Comparison of ENCODE assay signal across 8 mouse cellular contexts in genomic region chr19:24271746-24272426, GRCm38 (mm10). TPM values are rescaled to one million over a fixed set of nuclear protein-coding genes. Genes with fewer than 3 reads are reported as not detected.
DNase-seq lines count a peak whose midpoint lies in the region; ATAC-seq and TF ChIP-seq lines count a peak whose summit lies in the region.

No protein-coding gene starts in this region.

- peaks cover 3% of the 10 kb centered on the region; the same call in 1 of the 2 replicates for H3K36me3 ChIP-seq in forebrain, postnatal 0 days (ENCODE audit: insufficient read depth)
- peaks cover 7% of the 10 kb centered on the region for H3K36me3 ChIP-seq in thymus, adult 2 months (ENCODE audit: control insufficient read depth, insufficient read depth, low read length)

- no peak overlapping the region for H3K4me3 ChIP-seq in cerebellum, adult 2 months (replicated peaks; ENCODE audit: insufficient read depth, low read depth, low read length)
- H3K4me3 ChIP-seq in forebrain, postnatal 0 days (ENCODE audit: low read depth, low read length) = 0 out of 2 replicates have a peak overlapping the region, but pooled peaks have one; percentile 5
- H3K4me3 ChIP-seq in layer of hippocampus, adult 2 months = peak overlapping the region; percentile 40
- peak overlapping the region; percentile 30 for H3K4me3 ChIP-seq in lung, adult 2 months (replicated peaks; ENCODE audit: extremely low read depth, low read depth, low read length)
- no peak overlapping the region for H3K4me3 ChIP-seq in olfactory bulb, adult 2 months (ENCODE audit: insufficient read depth, low read depth, low read length)
- H3K4me3 ChIP-seq in thymus, adult 2 months (ENCODE audit: control insufficient read depth, insufficient read depth, low read length) = no peak overlapping the region

- peak; percentile 89 for TF ChIP-seq CTCF in cerebellum, adult 2 months (IDR thresholded peaks at IDR 0.05; ENCODE audit: borderline replicate concordance, insufficient read depth, low read depth, low read length)
- TF ChIP-seq CTCF in forebrain, postnatal 0 days (IDR thresholded peaks at IDR 0.05; ENCODE audit: low read depth) = peak; percentile 96
- TF ChIP-seq CTCF in layer of hippocampus, adult 2 months (conservative IDR thresholded peaks at IDR 0.05) = peak; percentile 93
- peak; percentile 95 for TF ChIP-seq CTCF in lung, adult 2 months (IDR thresholded peaks at IDR 0.05; ENCODE audit: insufficient read depth, low read length)
- peak; percentile 29; the same call in 1 of the 2 replicates for TF ChIP-seq CTCF in olfactory bulb, adult 2 months (IDR thresholded peaks at IDR 0.05; ENCODE audit: insufficient read depth, low read depth, low read length)
- TF ChIP-seq CTCF in thymus, adult 2 months (IDR thresholded peaks at IDR 0.05; ENCODE audit: borderline replicate concordance, control insufficient read depth, extremely low read depth, insufficient read depth, low read length, poor library complexity) = peak; percentile 59; the same call in 1 of the 2 replicates

- H3K27me3 ChIP-seq in cerebellum, adult 2 months (ENCODE audit: control insufficient read depth, insufficient read depth, low read length) = no peaks in the 10 kb centered on the region
- no peaks in the 10 kb centered on the region for H3K27me3 ChIP-seq in forebrain, postnatal 0 days (ENCODE audit: insufficient read depth, low read length)
- H3K27me3 ChIP-seq in thymus, adult 2 months (ENCODE audit: control insufficient read depth, insufficient read depth, low read length) = no peaks in the 10 kb centered on the region

- no peak for TF ChIP-seq POLR2A in cerebellum, adult 2 months (IDR thresholded peaks at IDR 0.05; ENCODE audit: borderline replicate concordance, insufficient read depth, low read length)
- TF ChIP-seq POLR2A in lung, adult 2 months (IDR thresholded peaks at IDR 0.05; ENCODE audit: borderline replicate concordance, extremely low read depth, low read depth, low read length) = no peak
- no peak for TF ChIP-seq POLR2A in olfactory bulb, adult 2 months (IDR thresholded peaks at IDR 0.05; ENCODE audit: insufficient read depth, low read depth, low read length)
- TF ChIP-seq POLR2A in thymus, adult 2 months (IDR thresholded peaks at IDR 0.05; ENCODE audit: control insufficient read depth, extremely low read depth, insufficient read depth, low read length, poor library complexity) = no peak

- H3K9ac ChIP-seq in forebrain, postnatal 0 days = no peak overlapping the region; the same call in 1 of the 2 replicates

- no peaks in the 10 kb centered on the region for H3K9me3 ChIP-seq in forebrain, postnatal 0 days (ENCODE audit: low read length)

- peak; percentile 92 for ATAC-seq in forebrain, postnatal 0 days

- H3K27ac ChIP-seq in cerebellum, adult 2 months (ENCODE audit: insufficient read depth, low read length) = no peak overlapping the region
- H3K27ac ChIP-seq in forebrain, postnatal 0 days (ENCODE audit: low read depth, low read length) = no peak overlapping the region
- H3K27ac ChIP-seq in layer of hippocampus, adult 2 months = peak overlapping the region; percentile 65; the same call in 1 of the 2 replicates
- no peak overlapping the region for H3K27ac ChIP-seq in olfactory bulb, adult 2 months (ENCODE audit: insufficient read depth, low read depth, low read length)
- H3K27ac ChIP-seq in thymus, adult 2 months (ENCODE audit: control insufficient read depth, insufficient read depth, low read length) = no peak overlapping the region

- H3K4me1 ChIP-seq in cerebellum, adult 2 months (ENCODE audit: control insufficient read depth, insufficient read depth, low read length) = 0 out of 2 replicates have a peak, but pooled peaks cover 2% of the 10 kb centered on the region
- H3K4me1 ChIP-seq in forebrain, postnatal 0 days (ENCODE audit: insufficient read depth) = no peaks in the 10 kb centered on the region; the same call in 1 of the 2 replicates
- H3K4me1 ChIP-seq in lung, adult 2 months (ENCODE audit: control insufficient read depth, insufficient read depth, low read length) = 0 out of 2 replicates have a peak, but pooled peaks cover 2% of the 10 kb centered on the region
- 0 out of 2 replicates have a peak, but pooled peaks cover 4% of the 10 kb centered on the region for H3K4me1 ChIP-seq in olfactory bulb, adult 2 months (ENCODE audit: control insufficient read depth, insufficient read depth, low read length)
- no peaks in the 10 kb centered on the region for H3K4me1 ChIP-seq in thymus, adult 2 months (replicated peaks; ENCODE audit: control insufficient read depth, insufficient read depth, low read length)

- H3K4me2 ChIP-seq in forebrain, postnatal 0 days (ENCODE audit: low read depth) = peak overlapping the region; percentile 37

- DNase-seq in MEL-GATA-1-ER (ENCODE audit: extremely low read depth, low read depth) = peak; percentile 63
- DNase-seq in cerebellum, adult 2 months = peak; percentile 68 to 77
- DNase-seq in forebrain, postnatal 0 days = peak; percentile 92
- peak; percentile 80 to 85 for DNase-seq in heart, postnatal 36 days
- peak; percentile 84 to 89 for DNase-seq in layer of hippocampus, adult 2 months (ENCODE audit: low spot score in 2 of 2)
- DNase-seq in lung, adult 2 months = peak; percentile 83
- peak; percentile 72 for DNase-seq in thymus, adult 2 months

- 47% methylated on average over 16 of the region's 16 CpGs for WGBS in cerebellum, adult 2 months
- 44% methylated on average over 16 of the region's 16 CpGs for WGBS in forebrain, postnatal 0 days
- WGBS in lung, adult 2 months = 39% methylated on average over 16 of the region's 16 CpGs
- 45% methylated on average over 16 of the region's 16 CpGs for WGBS in olfactory bulb, adult 2 months
- 66% methylated on average over 16 of the region's 16 CpGs for WGBS in thymus, adult 2 months

- intact Hi-C loops in heart, postnatal 36 days (cut with DNase I) = loop anchor here (5.0 to 10.0 kb wide), 2 partner anchors 170 to 237 kb away; partner anchors contain the start of gene Fam189a2

RNA-seq across cellular contexts. Expression of gene Fxn, which starts 8.5 kb away (rescaled TPM):
- 13.2 and 14.5 TPM in 2 replicates for polyA plus RNA-seq in cerebellum, adult 2 months (2012; rRNA removed)
- total RNA-seq in forebrain, postnatal 0 days (2014; rRNA removed) = 15.0 and 26.0 TPM in 2 replicates
- 33.3 and 33.4 TPM in 2 replicates for polyA plus RNA-seq in forebrain, postnatal 0 days (2015; fragmentation: Nextera tagmentation; extraction: Ambion mirVana)
- 10 to 100 TPM; 27.7 to 32.7 TPM for total RNA-seq in heart, postnatal 36 days (2021)
- total RNA-seq in layer of hippocampus, adult 2 months (2021) = 1 to 10 TPM; 7.4 to 8.8 TPM
- 4.9 and 7.0 TPM in 2 replicates for polyA plus RNA-seq in lung, adult 2 months (2012; rRNA removed)
- polyA plus RNA-seq in olfactory bulb, adult 2 months (2012; ENCODE audit: insufficient read depth, insufficient read length, low replicate concordance, missing spikeins) = not detected in 2 replicates
- 22.5 and 24.5 TPM in 2 replicates for polyA plus RNA-seq in thymus, adult 2 months (2012; rRNA removed)

RNA-seq across cellular contexts. Expression of gene Tjp2, which starts 47.1 kb away (rescaled TPM):
- polyA plus RNA-seq in cerebellum, adult 2 months (2012; rRNA removed) = 26.5 and 27.7 TPM in 2 replicates
- 13.7 and 15.5 TPM in 2 replicates for total RNA-seq in forebrain, postnatal 0 days (2014; rRNA removed)
- polyA plus RNA-seq in forebrain, postnatal 0 days (2015; fragmentation: Nextera tagmentation; extraction: Ambion mirVana) = 6.8 and 8.8 TPM in 2 replicates
- total RNA-seq in heart, postnatal 36 days (2021) = 10 to 100 TPM; 18.2 to 21.3 TPM
- total RNA-seq in layer of hippocampus, adult 2 months (2021) = 10 to 100 TPM; 17.6 to 20.3 TPM
- polyA plus RNA-seq in lung, adult 2 months (2012; rRNA removed) = 62.3 and 68.6 TPM in 2 replicates
- not detected in 2 replicates for polyA plus RNA-seq in olfactory bulb, adult 2 months (2012; ENCODE audit: insufficient read depth, insufficient read length, low replicate concordance, missing spikeins)
- 4.5 and 5.5 TPM in 2 replicates for polyA plus RNA-seq in thymus, adult 2 months (2012; rRNA removed)

Comparison
In these comparisons a context has a peak if more than half of its experiments do, and no peak if none do; other contexts are left out.
1. H3K4me3 ChIP-seq: peak in forebrain, postnatal 0 days (single experiment), layer of hippocampus, adult 2 months (single experiment) and lung, adult 2 months (single experiment); none in cerebellum, adult 2 months (single experiment), olfactory bulb, adult 2 months (single experiment) and thymus, adult 2 months (single experiment).
2. CTCF ChIP-seq: peak in every context shown above with its lines; median percentile 96 in forebrain, postnatal 0 days; 95 in lung, adult 2 months; 93 in layer of hippocampus, adult 2 months; 89 in cerebellum, adult 2 months; 59 in thymus, adult 2 months; 29 in olfactory bulb, adult 2 months.
3. Peak in every context shown above with its lines, with median percentiles within 50 percentile points of each other: DNase-seq.